Mouse (Mus musculus) liver, embryonic 14.5 days (tissue): ENCODE measurements at regions not wholly inside any gene's neighbourhood (a gene's known extent, or its start where the extent isn't known, plus 50 kb on each side); places are given as distances from the start of the nearest gene placed in this dataset.

ENCODE experiments used
- CTCF ChIP-seq: IDR thresholded peaks from 2 replicates; pipeline ENCODE4 v1.5.1; 2016; ENCODE audit warnings: antibody characterized with exemption, low read depth, control low read depth
- EP300 ChIP-seq: IDR thresholded peaks from 2 replicates; pipeline ENCODE4 v1.6.1; 2016; ENCODE audit warnings: antibody characterized with exemption, low read depth

DNA sequence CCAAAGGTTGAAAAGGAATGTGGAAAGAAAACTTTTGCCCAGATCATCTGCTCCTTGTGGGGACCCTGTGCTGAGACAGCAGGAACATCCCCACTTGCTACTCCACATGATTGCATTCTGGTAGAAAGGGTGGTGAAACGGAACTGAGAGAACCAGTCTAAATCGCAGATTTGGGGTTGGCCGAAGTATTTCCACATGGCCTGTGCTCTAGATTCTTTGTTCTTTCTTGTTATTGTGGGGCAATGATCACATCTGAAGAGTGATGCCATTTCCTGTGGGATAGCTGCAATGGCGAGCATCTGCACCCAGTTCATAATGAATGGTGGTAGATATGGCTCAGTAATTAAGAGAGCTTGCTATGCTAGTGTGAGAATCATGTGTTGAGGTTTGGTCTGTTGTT lies 273.6 kb upstream of the Rnaseh2b start:
- TF ChIP-seq CTCF (no peak), EP300 (no peak)
